Mouse (Mus musculus): ENCODE data around the gene Capn10. TPM values are rescaled to one million over a fixed set of nuclear protein-coding genes. Genes with fewer than 3 reads are reported as not detected.
A peak's percentile ranks its signal among the peaks of the same experiment; 100 is the strongest.
"Not testable (repeated sequence)": the region's sequence is repeated elsewhere in the genome, so short reads cannot be mapped to it uniquely, and the experiment has no call there.

Gene Capn10
- polyA plus RNA-seq, 1 experiment from 2014 or later = 55.2 TPM

DNA sequence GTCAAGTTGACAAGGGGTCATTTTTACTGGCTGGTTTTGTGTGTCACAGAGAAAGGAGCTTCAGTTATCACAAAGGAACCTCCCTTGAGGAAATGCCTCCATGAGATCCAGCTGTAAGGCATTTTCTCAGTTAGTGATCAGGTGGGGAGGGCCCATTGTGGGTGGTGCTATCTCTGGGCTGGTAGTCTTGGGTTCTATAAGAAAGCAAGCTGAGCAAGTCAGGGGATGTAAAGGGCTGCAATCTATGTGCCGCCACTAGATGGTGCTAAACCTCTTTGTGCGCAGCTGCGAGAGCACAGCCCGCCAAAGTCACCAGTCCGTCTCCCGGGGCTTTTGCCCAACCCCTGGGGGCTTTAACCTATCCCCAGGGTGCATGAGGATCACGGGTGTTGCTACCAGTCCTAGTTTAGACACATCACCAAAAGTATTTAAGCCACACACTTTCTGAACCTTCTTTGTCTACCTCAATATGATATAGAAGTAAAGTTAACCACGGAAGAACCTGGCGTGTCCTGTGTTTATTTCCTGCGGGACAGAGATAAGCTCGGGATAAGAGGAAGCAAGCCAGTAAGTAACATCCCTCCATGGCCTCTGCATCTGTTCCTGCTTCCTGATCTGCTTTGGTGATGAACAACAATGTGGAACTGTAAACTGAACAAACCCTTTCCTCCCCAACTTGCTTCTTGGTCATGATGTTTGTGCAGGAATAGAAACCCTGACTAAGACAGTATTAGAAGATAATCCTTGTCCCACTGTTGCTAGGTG is 22.6 kb downstream of the Capn10 start:
- not testable (repeated sequence) for H3K4me1 ChIP-seq; H3K27me3 ChIP-seq; H3K27ac ChIP-seq (replicated peaks); H3K9me3 ChIP-seq; ATAC-seq (ENCODE audit: low FRiP score, low read depth); H3K36me3 ChIP-seq
- peak overlapping the region; percentile 21; the same call in 1 of the 2 replicates for H3K4me3 ChIP-seq
- peak overlapping the region; percentile 39 for H3K4me2 ChIP-seq (replicated peaks)
- WGBS = 10% methylated on average over 11 of the region's 11 CpGs
- H3K9ac ChIP-seq (replicated peaks) = 0 out of 2 replicates have a peak overlapping the region, but pooled peaks have one; percentile 15

- Histone ChIP-seq H3K4me1 (no peaks in the 10 kb centered on the region), H3K36me3 (no peaks in the 10 kb centered on the region), H3K4me2 (replicated peaks) (no peak overlapping the region), H3K9me3 (no peaks in the 10 kb centered on the region), H3K27me3 (no peaks in the 10 kb centered on the region), H3K27ac (replicated peaks) (no peak overlapping the region), H3K9ac (replicated peaks) (no peak overlapping the region), H3K4me3 (no peak overlapping the region)
- 93% methylated on average over 1 of the region's 1 CpGs for WGBS
- ATAC-seq (ENCODE audit: low FRiP score, low read depth) = no peak
These were observed 24.8 kb downstream of the Capn10 start for GRCm38 (mm10) chr1:92958999-92959398.

GRCm38 (mm10) chr1:92970791-92971190 is 36.6 kb downstream of the Capn10 start:
- H3K27me3 ChIP-seq; H3K36me3 ChIP-seq; H3K4me3 ChIP-seq; H3K4me1 ChIP-seq; ATAC-seq (ENCODE audit: low FRiP score, low read depth); H3K27ac ChIP-seq (replicated peaks); H3K9ac ChIP-seq (replicated peaks); H3K9me3 ChIP-seq; H3K4me2 ChIP-seq (replicated peaks): not testable (repeated sequence)
- WGBS = 85% methylated on average over 6 of the region's 6 CpGs

- Histone ChIP-seq H3K9ac (replicated peaks) (no peak overlapping the region), H3K4me3 (no peak overlapping the region), H3K27ac (replicated peaks) (no peak overlapping the region), H3K36me3 (no peaks in the 10 kb centered on the region), H3K4me1 (no peaks in the 10 kb centered on the region), H3K27me3 (no peaks in the 10 kb centered on the region), H3K4me2 (replicated peaks) (no peak overlapping the region), H3K9me3 (no peaks in the 10 kb centered on the region)
- WGBS = 89% methylated on average over 7 of the region's 7 CpGs
- no peak for ATAC-seq (ENCODE audit: low FRiP score, low read depth)
These were observed 38.0 kb downstream of the Capn10 start for GRCm38 (mm10) chr1:92971879-92972795.

DNA sequence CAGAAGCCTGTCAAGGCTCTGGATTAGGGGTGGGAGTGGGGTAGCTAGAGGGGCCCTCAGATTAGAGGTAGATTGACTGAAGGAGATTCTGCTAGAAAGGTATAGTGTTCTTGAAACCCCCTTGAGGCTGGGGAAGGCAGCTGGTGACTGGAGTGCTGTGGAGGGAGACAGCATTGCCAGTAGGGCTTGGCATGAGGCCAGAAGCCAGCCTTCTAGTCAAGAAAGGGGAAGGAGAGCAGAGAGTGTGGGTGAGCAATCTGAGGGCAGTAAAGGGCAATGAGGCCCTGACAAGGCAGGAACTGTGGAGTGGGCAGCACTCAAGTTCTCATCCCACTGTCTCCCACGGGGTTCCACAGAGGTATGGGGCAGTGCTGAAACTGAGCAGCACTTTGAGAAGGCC is 38.7 kb downstream of the Capn10 start:
- Histone ChIP-seq H3K27ac (replicated peaks) (no peak overlapping the region), H3K9me3 (no peaks in the 10 kb centered on the region), H3K36me3 (no peaks in the 10 kb centered on the region), H3K4me3 (no peak overlapping the region), H3K4me1 (no peaks in the 10 kb centered on the region), H3K27me3 (peaks cover 4% of the 10 kb centered on the region; the same call in 1 of the 2 replicates), H3K9ac (replicated peaks) (no peak overlapping the region), H3K4me2 (replicated peaks) (no peak overlapping the region)
- ATAC-seq (ENCODE audit: low FRiP score, low read depth) = no peak
- 53% methylated on average over 1 of the region's 1 CpGs for WGBS

DNA sequence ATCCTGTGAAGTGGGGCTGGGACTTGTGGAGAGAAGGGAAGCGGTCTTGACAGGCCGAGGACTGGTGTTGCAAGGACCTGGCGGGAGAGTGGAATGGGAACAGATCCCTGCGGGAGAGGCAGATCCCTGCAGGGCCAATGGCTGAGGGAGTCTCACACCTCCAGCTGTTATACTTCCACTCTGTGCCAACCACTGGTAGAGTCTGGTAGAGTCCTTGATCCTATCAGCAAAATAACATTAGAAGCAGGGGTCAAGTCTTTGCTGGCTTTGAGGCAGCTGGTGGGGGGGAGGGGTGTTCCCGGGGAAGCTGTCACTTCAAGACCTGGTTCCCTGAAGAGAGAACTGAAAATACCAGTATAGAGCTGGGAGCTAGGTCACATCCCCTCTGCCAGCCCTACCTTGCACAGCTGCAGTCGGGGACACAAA is 42.0 kb downstream of the Capn10 start:
- H3K36me3 ChIP-seq = no peaks in the 10 kb centered on the region
- H3K27ac ChIP-seq (replicated peaks) = no peak overlapping the region
- peaks cover 7% of the 10 kb centered on the region; the same call in 1 of the 2 replicates for H3K27me3 ChIP-seq
- no peak overlapping the region for H3K4me3 ChIP-seq
- ATAC-seq (ENCODE audit: low FRiP score, low read depth) = no peak
- peaks cover 2% of the 10 kb centered on the region; the same call in 1 of the 2 replicates for H3K4me1 ChIP-seq
- no peaks in the 10 kb centered on the region for H3K9me3 ChIP-seq
- H3K4me2 ChIP-seq (replicated peaks) = no peak overlapping the region
- 62% methylated on average over 6 of the region's 6 CpGs for WGBS
- no peak overlapping the region for H3K9ac ChIP-seq (replicated peaks)

DNA sequence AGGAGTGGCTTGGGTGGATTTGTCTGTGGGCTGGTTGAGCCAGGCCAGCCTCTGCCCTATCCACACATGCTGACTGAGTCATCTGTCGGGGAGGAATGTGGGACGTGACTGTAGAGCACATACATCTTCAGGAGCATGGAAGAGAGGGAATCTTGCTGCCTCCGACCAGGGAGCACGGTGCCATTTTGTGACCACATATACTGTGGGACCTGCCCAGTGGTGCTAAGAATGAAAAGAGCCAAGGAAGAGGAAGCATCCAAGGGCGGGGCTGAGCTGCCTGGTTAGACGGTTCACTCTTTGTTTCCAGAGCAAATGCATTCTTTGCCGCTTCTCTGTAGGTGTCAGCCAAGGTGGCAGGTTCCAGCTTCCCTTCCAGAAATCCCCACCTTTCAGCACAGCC is 44.5 kb downstream of the Capn10 start:
- Histone ChIP-seq H3K9ac (replicated peaks) (no peak overlapping the region), H3K4me3 (no peak overlapping the region), H3K4me2 (replicated peaks) (no peak overlapping the region), H3K36me3 (no peaks in the 10 kb centered on the region), H3K27ac (replicated peaks) (no peak overlapping the region), H3K27me3 (peaks cover 7% of the 10 kb centered on the region; the same call in 1 of the 2 replicates), H3K9me3 (no peaks in the 10 kb centered on the region), H3K4me1 (peaks cover 2% of the 10 kb centered on the region; the same call in 1 of the 2 replicates)
- WGBS = 55% methylated on average over 7 of the region's 7 CpGs
- no peak for ATAC-seq (ENCODE audit: low FRiP score, low read depth)

DNA sequence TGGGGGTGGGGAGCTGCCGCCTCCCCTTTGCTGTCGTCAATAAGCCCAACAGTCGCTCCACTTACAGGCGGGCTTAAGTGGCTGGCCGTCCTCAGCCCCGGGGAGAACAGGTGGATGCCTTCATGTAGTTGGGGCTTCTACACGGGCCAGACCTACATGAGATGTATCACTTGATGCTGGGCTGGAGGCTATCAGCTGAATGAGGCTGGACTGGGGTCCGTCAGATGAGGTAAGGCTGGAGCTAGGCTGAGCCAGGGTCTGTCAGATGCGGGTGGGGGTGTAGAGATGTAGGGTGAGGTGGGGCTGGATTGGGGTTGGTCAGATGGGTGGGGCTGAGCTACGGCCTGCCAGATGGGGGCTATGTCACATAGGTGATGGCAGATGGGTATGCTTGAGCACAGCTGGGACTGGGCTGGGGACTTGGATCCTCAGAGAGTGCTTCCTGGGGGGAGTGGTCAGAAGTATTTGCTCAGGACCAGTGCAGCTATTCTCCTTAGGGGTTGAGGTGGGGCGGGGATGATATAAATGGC is 45.0 kb downstream of the Capn10 start:
- Histone ChIP-seq H3K27me3 (peaks cover 7% of the 10 kb centered on the region; the same call in 1 of the 2 replicates), H3K4me3 (no peak overlapping the region), H3K4me1 (peaks cover 2% of the 10 kb centered on the region; the same call in 1 of the 2 replicates), H3K27ac (replicated peaks) (no peak overlapping the region), H3K9me3 (no peaks in the 10 kb centered on the region), H3K36me3 (no peaks in the 10 kb centered on the region), H3K4me2 (replicated peaks) (no peak overlapping the region), H3K9ac (replicated peaks) (no peak overlapping the region)
- whole genome bisulfite sequencing = 43% methylated on average over 11 of the region's 11 CpGs
- ATAC-seq (ENCODE audit: low FRiP score, low read depth) = no peak

GRCm38 (mm10) chr1:92981056-92981845 is 47.1 kb downstream of the Capn10 start:
- H3K27ac ChIP-seq (replicated peaks) = no peak overlapping the region
- 80% methylated on average over 7 of the region's 7 CpGs for WGBS
- no peak for ATAC-seq (ENCODE audit: low FRiP score, low read depth)
- peaks cover 2% of the 10 kb centered on the region; the same call in 1 of the 2 replicates for H3K4me1 ChIP-seq
- no peak overlapping the region for H3K4me3 ChIP-seq
- H3K36me3 ChIP-seq = no peaks in the 10 kb centered on the region
- peaks cover 7% of the 10 kb centered on the region; the same call in 1 of the 2 replicates for H3K27me3 ChIP-seq
- no peak overlapping the region for H3K4me2 ChIP-seq (replicated peaks)
- no peak overlapping the region for H3K9ac ChIP-seq (replicated peaks)
- H3K9me3 ChIP-seq = no peaks in the 10 kb centered on the region

- Histone ChIP-seq H3K36me3 (no peaks in the 10 kb centered on the region), H3K27me3 (0 out of 2 replicates have a peak, but pooled peaks cover under 1% of the 10 kb centered on the region), H3K9me3 (no peaks in the 10 kb centered on the region), H3K4me2 (replicated peaks) (no peak overlapping the region), H3K27ac (replicated peaks) (no peak overlapping the region), H3K4me3 (no peak overlapping the region), H3K4me1 (peaks cover 2% of the 10 kb centered on the region; the same call in 1 of the 2 replicates), H3K9ac (replicated peaks) (no peak overlapping the region)
- WGBS = 91% methylated on average over 17 of the region's 17 CpGs
- no peak for ATAC-seq (ENCODE audit: low FRiP score, low read depth)
These were observed 48.9 kb downstream of the Capn10 start for GRCm38 (mm10) chr1:92982931-92983605.

- 89% methylated on average over 5 of the region's 5 CpGs for WGBS
- Histone ChIP-seq H3K9ac (replicated peaks) (no peak overlapping the region), H3K27me3 (no peaks in the 10 kb centered on the region), H3K4me3 (no peak overlapping the region), H3K36me3 (no peaks in the 10 kb centered on the region), H3K4me2 (replicated peaks) (no peak overlapping the region), H3K9me3 (no peaks in the 10 kb centered on the region), H3K27ac (replicated peaks) (no peak overlapping the region), H3K4me1 (no peaks in the 10 kb centered on the region)
- no peak for ATAC-seq (ENCODE audit: low FRiP score, low read depth)
These were observed 50.8 kb downstream of the Capn10 start for GRCm38 (mm10) chr1:92984999-92985398.
